Mouse (Mus musculus): ENCODE measurements around the gene Parvg.
"Not testable (repeated sequence)": the region's sequence is repeated elsewhere in the genome, so short reads cannot be mapped to it uniquely, and the experiment has no call there.

The Parvg gene
- long read RNA-seq, experiment 1, partial matches to known transcripts: 0 of 3 reads
- long read RNA-seq, experiment 1, other reads (novel, unspliced or antisense): 0 of 3 reads
- long read RNA-seq, experiment 2, partial matches to known transcripts: 0 of 1 reads
- long read RNA-seq, experiment 2, other reads (novel, unspliced or antisense): 0 of 1 reads

- intact Hi-C loops (cut with DNase I): no loop called here
Observed at GRCm38 (mm10) chr15:84323966-84324869, at the start of gene Parvg. TSS of gene Parvg (plus strand) at chr15:84324026.

GRCm38 (mm10) chr15:84276066-84276465 lies 47.8 kb upstream of the Parvg start:
- intact Hi-C loops (cut with DNase I): no loop called here

GRCm38 (mm10) chr15:84278091-84278490 lies 45.7 kb upstream of the Parvg start:
- intact Hi-C loops (cut with DNase I): no loop called here

- intact Hi-C loops (cut with DNase I): no loop called here
Observed at GRCm38 (mm10) chr15:84278656-84279055, 45.2 kb upstream of the Parvg start.

GRCm38 (mm10) chr15:84280309-84280708 lies 43.5 kb upstream of the Parvg start:
- intact Hi-C loops (cut with DNase I): no loop called here

GRCm38 (mm10) chr15:84280712-84281347 lies 43.0 kb upstream of the Parvg start:
- intact Hi-C loops (cut with DNase I): no loop called here

GRCm38 (mm10) chr15:84282206-84283085 lies 41.4 kb upstream of the Parvg start:
- intact Hi-C loops (cut with DNase I): no loop called here

GRCm38 (mm10) chr15:84284059-84284458 lies 39.8 kb upstream of the Parvg start:
- intact Hi-C loops (cut with DNase I): no loop called here

GRCm38 (mm10) chr15:84285453-84285852 lies 38.4 kb upstream of the Parvg start:
- intact Hi-C loops (cut with DNase I): no loop called here

- intact Hi-C loops (cut with DNase I): not testable (repeated sequence)
Observed at GRCm38 (mm10) chr15:84288953-84289352, 34.9 kb upstream of the Parvg start.

- intact Hi-C loops (cut with DNase I): no loop called here
Observed at GRCm38 (mm10) chr15:84291097-84291496, 32.7 kb upstream of the Parvg start.

- intact Hi-C loops (cut with DNase I): no loop called here
Observed at GRCm38 (mm10) chr15:84293590-84293989, 30.2 kb upstream of the Parvg start.

- intact Hi-C loops (cut with DNase I): no loop called here
Observed at GRCm38 (mm10) chr15:84294391-84294790, 29.4 kb upstream of the Parvg start.

- intact Hi-C loops (cut with DNase I): no loop called here
Observed at GRCm38 (mm10) chr15:84295225-84295624, 28.6 kb upstream of the Parvg start.

GRCm38 (mm10) chr15:84297454-84297853 lies 26.4 kb upstream of the Parvg start:
- intact Hi-C loops (cut with DNase I): no loop called here

GRCm38 (mm10) chr15:84298804-84299370 lies 24.9 kb upstream of the Parvg start:
- intact Hi-C loops (cut with DNase I): no loop called here

GRCm38 (mm10) chr15:84299662-84300333 lies 24.0 kb upstream of the Parvg start:
- intact Hi-C loops (cut with DNase I): no loop called here

GRCm38 (mm10) chr15:84300591-84300990 lies 23.2 kb upstream of the Parvg start:
- intact Hi-C loops (cut with DNase I): no loop called here

GRCm38 (mm10) chr15:84301026-84301425 lies 22.8 kb upstream of the Parvg start:
- intact Hi-C loops (cut with DNase I): no loop called here

All from adrenal gland (tissue).